Mouse (Mus musculus): Measurements from ENCODE around the gene Olfr533.
"Not testable (repeated sequence)": the region's sequence is repeated elsewhere in the genome, so short reads cannot be mapped to it uniquely, and the experiment has no call there.

Olfr533 gene

DNA sequence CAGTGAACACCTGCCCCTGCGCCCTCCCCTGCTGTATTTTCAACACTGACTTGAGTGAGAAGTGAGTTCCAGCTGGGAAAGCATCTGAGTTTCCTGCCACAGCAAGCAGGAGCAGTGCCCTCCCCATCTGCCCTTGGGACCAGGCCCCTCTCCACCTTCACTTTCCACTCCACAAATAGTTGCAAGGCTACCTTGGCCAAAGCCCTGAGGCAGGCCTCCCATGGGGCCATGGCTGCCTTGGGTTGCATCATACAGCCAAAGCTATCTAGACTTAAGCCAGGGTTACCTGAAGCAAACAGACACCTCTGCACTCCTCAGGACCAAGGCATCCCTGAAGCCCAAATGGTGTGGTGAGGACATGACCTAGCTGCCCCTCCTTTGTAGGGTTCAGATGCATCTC is at the start of gene Olfr533:
Olfr533 (plus strand) TSS at position 301 of the 400 bp plus-strand sequence.
- DNase-seq = not testable (repeated sequence)

GRCm38 (mm10) chr7:140421539-140421938 is 41.6 kb upstream of the Olfr533 start, which contains the start of gene Olfr532:
TSS of gene Olfr532 (minus strand) at chr7:140421639.
- no peak for DNase-seq

DNA sequence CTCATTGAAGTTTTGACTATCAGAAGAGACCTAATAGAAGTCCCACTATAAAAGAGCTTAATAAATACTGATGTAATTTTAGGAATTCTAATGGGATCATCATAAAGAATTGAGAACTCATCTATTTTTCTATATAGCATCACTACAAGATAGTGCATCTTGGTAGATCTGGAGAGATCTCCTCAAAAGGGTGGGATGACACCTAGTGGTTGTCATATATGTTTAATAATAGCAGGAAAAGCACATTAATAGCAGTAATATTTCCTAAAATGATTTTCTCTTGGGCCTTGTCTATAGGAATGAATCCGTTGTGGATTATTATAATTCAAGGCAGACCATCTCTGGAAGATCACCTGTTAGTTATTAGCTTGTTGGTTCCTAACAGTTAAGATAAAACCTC is 20.0 kb upstream of the Olfr533 start:
- DNase-seq = no peak

DNA sequence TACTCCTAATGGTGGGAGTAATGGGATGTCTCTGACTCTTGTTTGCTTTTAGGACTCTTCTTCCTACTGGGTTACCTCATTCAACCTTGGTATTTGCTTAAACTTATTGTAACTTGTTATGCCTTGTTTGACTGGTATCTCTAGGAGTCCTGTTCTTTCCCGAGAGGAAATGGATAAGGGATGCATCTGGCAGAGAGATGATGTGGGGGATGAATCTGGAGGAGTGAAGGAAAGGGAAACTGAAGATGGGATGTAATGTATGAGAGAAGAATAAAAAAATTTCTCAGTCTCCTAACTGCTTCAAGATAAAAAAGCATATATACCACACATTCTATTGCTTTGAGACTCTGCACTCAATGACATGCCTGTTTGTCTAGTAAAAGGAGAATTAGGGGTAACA is 14.7 kb downstream of the Olfr533 start:
- no peak for DNase-seq

DNA sequence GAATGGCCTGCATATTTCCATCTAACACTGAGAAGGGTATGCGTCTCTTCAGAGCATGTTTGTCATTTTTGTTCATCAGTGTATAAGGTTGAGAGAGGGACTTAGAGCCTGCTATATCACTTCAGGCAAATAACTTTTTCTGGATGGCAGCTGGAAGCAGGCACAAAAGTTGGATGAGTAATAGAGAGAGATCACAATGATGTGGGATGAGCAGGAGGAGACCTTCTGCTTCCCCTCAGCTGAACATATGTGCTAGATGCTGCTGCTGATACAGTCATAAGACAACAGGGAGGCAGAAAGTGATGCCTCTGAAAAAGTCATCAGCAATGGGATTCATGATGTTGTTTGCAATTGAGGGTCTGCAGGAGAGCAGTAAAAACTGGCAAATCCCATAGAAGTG is 15.6 kb downstream of the Olfr533 start:
- no peak for DNase-seq

DNA sequence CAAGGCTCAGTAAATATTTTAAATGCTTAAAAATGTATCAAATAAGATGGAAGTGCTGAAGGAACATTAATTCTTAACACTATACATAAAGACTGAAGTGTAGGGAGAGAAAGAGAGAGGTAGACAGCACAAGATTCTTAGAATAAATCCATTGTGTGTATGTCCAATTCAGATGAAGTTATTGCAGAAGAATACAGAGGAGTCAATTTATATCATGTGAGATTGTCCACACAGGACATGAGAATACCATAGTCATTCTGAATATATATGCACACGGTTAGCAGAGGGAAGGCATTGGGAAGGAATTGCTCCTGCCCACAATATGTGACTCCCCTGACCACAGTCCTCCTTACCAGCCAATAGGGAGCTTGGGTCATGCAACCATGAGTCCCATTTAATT is 20.7 kb downstream of the Olfr533 start, which contains the start of gene Olfr535:
Olfr535 (plus strand) TSS at position 301 of the 400 bp plus-strand sequence.
- DNase-seq = no peak

DNA sequence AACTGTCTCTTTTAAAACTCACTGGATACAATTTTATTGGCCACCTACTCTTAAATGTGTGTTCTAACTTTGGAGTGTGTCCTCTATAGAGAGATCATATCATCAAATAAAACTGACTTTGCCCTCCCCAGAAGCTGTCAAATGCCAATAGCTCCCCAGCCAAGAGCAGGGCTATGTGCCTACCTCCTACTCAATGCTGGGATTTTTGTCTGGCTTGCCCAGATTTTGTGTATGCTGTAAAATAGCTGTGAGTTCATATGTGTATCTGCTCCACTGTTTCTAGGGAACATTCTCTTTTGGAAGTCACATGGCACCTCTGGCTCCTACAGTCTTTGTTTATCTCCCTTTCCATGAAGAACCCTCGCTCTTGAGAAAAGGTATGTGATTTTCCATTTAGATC is 25.8 kb downstream of the Olfr533 start:
- DNase-seq = no peak

DNA sequence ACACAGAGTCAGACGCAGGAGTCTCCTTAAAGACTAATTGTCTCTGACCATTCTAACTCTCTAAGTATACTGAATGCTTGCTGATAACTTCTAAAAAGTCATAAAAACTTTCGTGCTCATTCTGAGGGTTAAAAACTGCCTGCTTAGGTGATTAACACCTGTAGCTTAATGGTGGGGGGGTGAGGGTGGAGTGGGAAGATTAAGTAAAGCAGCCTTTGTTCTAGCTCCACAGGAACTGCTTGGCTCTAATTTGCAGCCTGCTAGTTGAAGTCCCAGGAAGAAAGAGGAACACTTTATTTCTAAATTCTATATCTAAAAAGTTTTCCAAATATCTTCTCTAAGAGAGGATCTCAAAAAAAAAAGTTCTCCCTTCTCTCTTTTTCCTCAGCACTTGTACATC is 31.1 kb downstream of the Olfr533 start:
- DNase-seq = no peak

DNA sequence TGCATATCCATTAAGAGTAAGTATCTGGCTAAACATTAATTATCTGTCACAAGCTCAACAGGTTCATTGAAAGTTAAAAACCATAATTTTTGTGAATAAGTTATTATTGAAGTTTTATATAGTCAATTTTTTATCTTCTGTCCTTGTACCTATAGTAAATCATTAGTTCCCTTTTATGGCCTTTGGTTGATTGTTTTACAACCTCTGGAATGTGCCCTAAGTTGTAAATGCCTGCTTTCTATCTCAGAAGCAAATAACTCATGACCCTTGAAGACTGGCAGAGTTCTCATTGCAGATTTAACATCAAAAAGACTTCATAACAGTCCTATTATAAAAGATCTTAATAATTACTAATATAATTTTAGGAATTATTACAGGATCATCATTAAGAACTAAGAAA is 31.5 kb downstream of the Olfr533 start:
- DNase-seq = no peak

DNA sequence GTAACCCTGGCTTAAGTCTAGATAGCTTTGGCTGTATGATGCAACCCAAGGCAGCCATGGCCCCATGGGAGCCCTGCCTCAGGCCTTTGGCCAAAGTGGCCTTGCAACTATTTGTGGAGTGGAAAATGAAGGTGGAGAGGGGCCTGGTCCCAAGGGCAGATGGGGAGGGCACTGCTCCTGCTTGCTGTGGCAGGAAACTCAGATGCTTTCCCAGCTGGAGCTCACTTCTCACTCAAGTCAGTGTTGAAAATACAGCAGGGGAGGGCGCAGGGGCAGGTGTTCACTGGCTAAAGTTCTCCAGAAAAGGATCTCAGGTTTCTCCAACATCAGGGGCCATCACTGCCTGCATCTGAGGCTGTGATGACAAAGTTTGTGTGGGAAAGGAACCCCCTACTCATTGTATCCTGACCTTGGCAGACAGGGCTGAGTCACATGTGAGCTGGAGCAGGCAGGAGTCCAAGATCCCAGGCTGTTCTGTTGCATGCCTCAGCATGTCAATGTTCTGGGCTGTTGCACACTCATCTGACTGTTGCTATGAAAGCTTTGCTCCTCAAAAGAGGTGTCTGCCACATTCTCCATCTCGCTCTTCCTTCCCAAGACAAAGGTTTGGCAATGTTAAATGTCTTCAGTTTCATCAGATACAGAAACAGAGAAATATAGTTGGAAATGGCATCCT is 44.3 kb downstream of the Olfr533 start, which contains the start of gene Olfr536:
Olfr536 (minus strand) TSS at position 51 of the 676 bp plus-strand sequence.
- DNase-seq = not testable (repeated sequence)

All from lung, postnatal 14 days (tissue).